Mouse (Mus musculus): ENCODE measurements at regions not wholly inside any gene's neighbourhood (a gene's known extent, or its start where the extent isn't known, plus 50 kb on each side); places are given as distances from the start of the nearest gene placed in this dataset.

GRCm38 (mm10) chr11:114198317-114199032 is 131.6 kb upstream of the Sdk2 start:
- Histone ChIP-seq H3K36me3 (no peaks in the 10 kb centered on the region), H3K4me3 (no peak overlapping the region), H3K9me3 (replicated peaks) (no peaks in the 10 kb centered on the region), H3K4me1 (peaks cover 23% of the 10 kb centered on the region), H3K27ac (replicated peaks) (no peak overlapping the region; the same call in 1 of the 2 replicates), H3K27me3 (ENCODE audit: low read depth, poor library complexity, severe bottlenecking) (no peaks in the 10 kb centered on the region; the same call in 1 of the 2 replicates)
- WGBS = 63% methylated on average over 15 of the region's 15 CpGs
- DNase-seq (ENCODE audit: low spot score) = no peak

- Histone ChIP-seq H3K9me3 (replicated peaks) (peaks cover 8% of the 10 kb centered on the region; the same call in 1 of the 2 replicates), H3K36me3 (no peaks in the 10 kb centered on the region), H3K4me1 (peaks cover 20% of the 10 kb centered on the region), H3K4me3 (no peak overlapping the region), H3K27me3 (ENCODE audit: low read depth, poor library complexity, severe bottlenecking) (no peaks in the 10 kb centered on the region; the same call in 1 of the 2 replicates), H3K27ac (replicated peaks) (no peak overlapping the region)
- WGBS = 88% methylated on average over 2 of the region's 2 CpGs
- no peak for DNase-seq (ENCODE audit: low spot score)
Observed at GRCm38 (mm10) chr11:114195291-114195690, 128.4 kb upstream of the Sdk2 start.

- Histone ChIP-seq H3K27me3 (ENCODE audit: low read depth, poor library complexity, severe bottlenecking) (no peaks in the 10 kb centered on the region; the same call in 1 of the 2 replicates), H3K4me3 (no peak overlapping the region), H3K36me3 (no peaks in the 10 kb centered on the region), H3K9me3 (replicated peaks) (peaks cover 11% of the 10 kb centered on the region; the same call in 1 of the 2 replicates), H3K4me1 (peaks cover 20% of the 10 kb centered on the region), H3K27ac (replicated peaks) (no peak overlapping the region)
- WGBS = 46% methylated on average over 16 of the region's 16 CpGs
- peak; percentile 21 for DNase-seq (ENCODE audit: low spot score)
Observed at GRCm38 (mm10) chr11:114194055-114194706, 127.3 kb upstream of the Sdk2 start.

DNA sequence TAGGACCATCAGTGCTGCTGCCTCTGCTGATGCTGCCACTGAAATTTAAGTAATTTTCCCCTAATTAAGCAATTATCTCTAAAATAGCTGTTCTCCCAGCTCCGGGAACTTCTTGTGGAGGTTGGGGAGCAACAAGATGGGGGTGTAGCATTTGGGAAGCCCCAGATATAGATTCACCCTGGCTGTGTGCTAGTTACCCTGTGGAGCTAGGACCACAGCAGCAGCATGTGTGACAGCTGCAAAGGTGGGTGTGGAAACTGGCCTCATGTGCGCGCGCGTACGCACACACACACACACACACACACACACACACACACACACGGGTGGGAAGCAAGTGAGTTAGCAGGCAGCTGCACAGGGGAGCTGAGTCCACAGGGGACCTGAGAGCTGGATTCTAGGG is 126.2 kb upstream of the Sdk2 start:
- Histone ChIP-seq H3K27ac (replicated peaks) (no peak overlapping the region; the same call in 1 of the 2 replicates), H3K27me3 (ENCODE audit: low read depth, poor library complexity, severe bottlenecking) (no peaks in the 10 kb centered on the region; the same call in 1 of the 2 replicates), H3K9me3 (replicated peaks) (peaks cover 11% of the 10 kb centered on the region; the same call in 1 of the 2 replicates), H3K4me1 (peaks cover 14% of the 10 kb centered on the region), H3K36me3 (no peaks in the 10 kb centered on the region), H3K4me3 (no peak overlapping the region)
- WGBS = 91% methylated on average over 7 of the region's 7 CpGs
- no peak for DNase-seq (ENCODE audit: low spot score)

- H3K4me1 ChIP-seq = peaks cover 14% of the 10 kb centered on the region
- H3K9me3 ChIP-seq (replicated peaks) = peaks cover 11% of the 10 kb centered on the region; the same call in 1 of the 2 replicates
- DNase-seq (ENCODE audit: low spot score) = no peak
- H3K4me3 ChIP-seq = no peak overlapping the region
- H3K27ac ChIP-seq (replicated peaks) = no peak overlapping the region
- H3K36me3 ChIP-seq = no peaks in the 10 kb centered on the region
- 64% methylated on average over 5 of the region's 5 CpGs for WGBS
- H3K27me3 ChIP-seq (ENCODE audit: low read depth, poor library complexity, severe bottlenecking) = no peaks in the 10 kb centered on the region; the same call in 1 of the 2 replicates
Observed at GRCm38 (mm10) chr11:114191661-114192060, 124.8 kb upstream of the Sdk2 start.

GRCm38 (mm10) chr11:114184970-114185882 is 118.4 kb upstream of the Sdk2 start:
- H3K27me3 ChIP-seq (ENCODE audit: low read depth, poor library complexity, severe bottlenecking) = no peaks in the 10 kb centered on the region
- H3K9me3 ChIP-seq (replicated peaks) = peaks cover 3% of the 10 kb centered on the region; the same call in 1 of the 2 replicates
- H3K4me1 ChIP-seq = peaks cover 22% of the 10 kb centered on the region
- 49% methylated on average over 18 of the region's 18 CpGs for WGBS
- H3K27ac ChIP-seq (replicated peaks) = no peak overlapping the region
- DNase-seq (ENCODE audit: low spot score) = peak; percentile 46
- no peak overlapping the region for H3K4me3 ChIP-seq
- H3K36me3 ChIP-seq = no peaks in the 10 kb centered on the region

DNA sequence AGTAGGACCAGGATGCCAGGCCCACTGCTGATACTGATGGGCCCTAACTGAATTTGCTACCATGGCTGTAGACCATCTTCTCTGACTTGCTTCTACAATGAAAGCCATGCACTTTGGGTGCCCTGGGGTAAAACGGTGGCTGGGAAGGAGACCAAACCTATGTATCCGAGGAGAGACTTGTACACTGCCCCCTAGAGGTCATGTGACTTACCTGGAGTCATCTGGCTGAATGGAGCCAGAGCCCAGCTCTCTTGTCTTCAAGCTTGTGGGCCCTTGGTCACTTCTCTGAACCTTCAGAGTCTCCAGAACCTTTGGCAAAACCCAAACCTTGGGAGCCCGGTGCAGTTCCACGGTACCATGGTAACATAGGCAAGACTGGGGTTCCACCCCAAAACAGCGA is 117.6 kb upstream of the Sdk2 start:
- H3K4me1 ChIP-seq = peaks cover 24% of the 10 kb centered on the region
- H3K36me3 ChIP-seq = no peaks in the 10 kb centered on the region
- no peak overlapping the region for H3K4me3 ChIP-seq
- WGBS = 84% methylated on average over 5 of the region's 5 CpGs
- no peaks in the 10 kb centered on the region for H3K9me3 ChIP-seq (replicated peaks)
- no peak for DNase-seq (ENCODE audit: low spot score)
- no peaks in the 10 kb centered on the region for H3K27me3 ChIP-seq (ENCODE audit: low read depth, poor library complexity, severe bottlenecking)
- no peak overlapping the region for H3K27ac ChIP-seq (replicated peaks)

- DNase-seq (ENCODE audit: low spot score) = no peak
- Histone ChIP-seq H3K36me3 (no peaks in the 10 kb centered on the region), H3K27me3 (ENCODE audit: low read depth, poor library complexity, severe bottlenecking) (peaks cover 8% of the 10 kb centered on the region; the same call in 1 of the 2 replicates), H3K4me3 (no peak overlapping the region), H3K4me1 (peaks cover 35% of the 10 kb centered on the region), H3K27ac (replicated peaks) (no peak overlapping the region), H3K9me3 (replicated peaks) (no peaks in the 10 kb centered on the region)
- WGBS = 88% methylated on average over 10 of the region's 10 CpGs
Observed at GRCm38 (mm10) chr11:114183231-114183630, 116.4 kb upstream of the Sdk2 start.

GRCm38 (mm10) chr11:114178746-114179472 is 112.1 kb upstream of the Sdk2 start:
- H3K4me1 ChIP-seq = peaks cover 42% of the 10 kb centered on the region
- H3K4me3 ChIP-seq = no peak overlapping the region
- H3K27ac ChIP-seq (replicated peaks) = peak overlapping the region; percentile 55; the same call in 1 of the 2 replicates
- peaks cover 24% of the 10 kb centered on the region for H3K27me3 ChIP-seq (ENCODE audit: low read depth, poor library complexity, severe bottlenecking)
- H3K36me3 ChIP-seq = no peaks in the 10 kb centered on the region
- no peaks in the 10 kb centered on the region for H3K9me3 ChIP-seq (replicated peaks)
- WGBS = 59% methylated on average over 6 of the region's 6 CpGs
- no peak for DNase-seq (ENCODE audit: low spot score)

GRCm38 (mm10) chr11:114177789-114178188 is 110.9 kb upstream of the Sdk2 start:
- Histone ChIP-seq H3K27ac (replicated peaks) (0 out of 2 replicates have a peak overlapping the region, but pooled peaks have one; percentile 3), H3K9me3 (replicated peaks) (no peaks in the 10 kb centered on the region), H3K36me3 (no peaks in the 10 kb centered on the region), H3K27me3 (ENCODE audit: low read depth, poor library complexity, severe bottlenecking) (peaks cover 24% of the 10 kb centered on the region), H3K4me3 (no peak overlapping the region), H3K4me1 (peaks cover 42% of the 10 kb centered on the region)
- 66% methylated on average over 4 of the region's 4 CpGs for WGBS
- DNase-seq (ENCODE audit: low spot score) = no peak

- 88% methylated on average over 1 of the region's 1 CpGs for WGBS
- no peak overlapping the region for H3K4me3 ChIP-seq
- DNase-seq (ENCODE audit: low spot score) = no peak
- no peaks in the 10 kb centered on the region for H3K36me3 ChIP-seq
- H3K9me3 ChIP-seq (replicated peaks) = no peaks in the 10 kb centered on the region
- H3K4me1 ChIP-seq = peaks cover 42% of the 10 kb centered on the region
- 0 out of 2 replicates have a peak overlapping the region, but pooled peaks have one; percentile 18 for H3K27ac ChIP-seq (replicated peaks)
- H3K27me3 ChIP-seq (ENCODE audit: low read depth, poor library complexity, severe bottlenecking) = peaks cover 24% of the 10 kb centered on the region
Observed at GRCm38 (mm10) chr11:114177281-114177680, 110.4 kb upstream of the Sdk2 start.

Data from midbrain, embryonic 10.5 days (tissue).